Mouse (Mus musculus) hindbrain, embryonic 14.5 days (tissue): ENCODE data around the gene Ttc7b. TPM values are rescaled to one million over a fixed set of nuclear protein-coding genes. Genes with fewer than 3 reads are reported as not detected.

Experiments used
- ATAC-seq: fragments of 200-750 bp; cut with Nextera tagmentation; 2 replicates; pipeline ENCODE4 v1.8.0; 2017; ENCODE audit warnings: moderate number of reproducible peaks, mild to moderate bottlenecking, moderate TSS enrichment, moderate library complexity; ENCODE audit not compliant: low FRiP score
- DNase-seq: peaks from one replicate; pipeline ENCODE4 v3.0.0-alpha.2; 2015; ENCODE audit warnings: low spot score
- H3K27ac ChIP-seq: fragments of 300-500 bp; sonication (generic); 2 replicates; pipeline ENCODE4 v1.5.1; 2014; ENCODE audit warnings: mild to moderate bottlenecking, moderate library complexity
- H3K27me3 ChIP-seq: fragments of 300-500 bp; sonication (generic); 2 replicates; pipeline ENCODE4 v1.6.1; 2014; ENCODE audit warnings: mild to moderate bottlenecking, low read length, mixed read lengths; ENCODE audit not compliant: control insufficient read depth, insufficient read depth
- H3K36me3 ChIP-seq: fragments of 300-500 bp; sonication (generic); replicated peaks from 2 replicates; pipeline ENCODE4 v1.6.1; 2014; ENCODE audit not compliant: control insufficient read depth, insufficient read depth
- H3K4me1 ChIP-seq: fragments of 300-500 bp; sonication (generic); replicated peaks from 2 replicates; pipeline ENCODE4 v1.6.1; 2014; ENCODE audit warnings: antibody characterized with exemption, low read length, mixed read lengths; ENCODE audit not compliant: control insufficient read depth, insufficient read depth
- H3K4me2 ChIP-seq: fragments of 300-500 bp; sonication (generic); replicated peaks from 2 replicates; pipeline ENCODE4 v1.6.1; 2014; ENCODE audit warnings: mild to moderate bottlenecking, moderate library complexity
- H3K4me3 ChIP-seq: fragments of 300-500 bp; sonication (generic); replicated peaks from 2 replicates; pipeline ENCODE4 v1.5.1; 2014; ENCODE audit warnings: mild to moderate bottlenecking, low read length
- H3K9ac ChIP-seq: fragments of 300-500 bp; sonication (generic); 2 replicates; pipeline ENCODE4 v1.6.1; 2014
- H3K9me3 ChIP-seq: fragments of 300-500 bp; sonication (generic); 2 replicates; pipeline ENCODE4 v1.6.1; 2016; ENCODE audit warnings: low read length; ENCODE audit not compliant: control insufficient read depth
- WGBS: fragments of 180-500 bp; shearing (Covaris S2); extraction: QIAGEN DNeasy Blood & Tissue Kit; methylation state at CpG from one replicate; pipeline ENCODE4 v1.1.7; 2014; 5-methylcytosine and 5-hydroxymethylcytosine counted together
- polyA plus RNA-seq: library from polyadenylated mRNA; unstranded; fragments of >200 nt; fragmentation: Nextera tagmentation; extraction: Ambion mirVana; gene quantifications from 2 replicates; pipeline ENCODE4 v1.2.1, GENCODE M21; 2014

Gene Ttc7b
- polyA plus RNA-seq, 1 experiment from 2014 or later: 12.4 TPM

- no peak overlapping the region for H3K4me2 ChIP-seq
- no peak for DNase-seq
- no peaks in the 10 kb centered on the region for H3K9me3 ChIP-seq
- no peak overlapping the region for H3K4me3 ChIP-seq
- H3K27me3 ChIP-seq: no peaks in the 10 kb centered on the region
- H3K9ac ChIP-seq: no peak overlapping the region
- no peak for ATAC-seq
- peaks cover 8% of the 10 kb centered on the region; the same call in 1 of the 2 replicates for H3K36me3 ChIP-seq
- no peak overlapping the region for H3K27ac ChIP-seq
- WGBS: 76% methylated on average over 3 of the region's 3 CpGs
- H3K4me1 ChIP-seq: no peaks in the 10 kb centered on the region
Observed at GRCm38 (mm10) chr12:100439883-100440282, 80.7 kb downstream of the Ttc7b start.

GRCm38 (mm10) chr12:100439145-100439755 is 81.4 kb downstream of the Ttc7b start:
- DNase-seq (no peak), ATAC-seq (no peak)
- Histone ChIP-seq H3K9me3 (no peaks in the 10 kb centered on the region), H3K27me3 (no peaks in the 10 kb centered on the region), H3K4me1 (no peaks in the 10 kb centered on the region), H3K4me3 (no peak overlapping the region), H3K4me2 (no peak overlapping the region), H3K27ac (no peak overlapping the region), H3K36me3 (peaks cover 4% of the 10 kb centered on the region; the same call in 1 of the 2 replicates), H3K9ac (no peak overlapping the region)
- 89% methylated on average over 4 of the region's 4 CpGs for WGBS

GRCm38 (mm10) chr12:100438509-100438908 is 82.1 kb downstream of the Ttc7b start:
- 69% methylated on average over 7 of the region's 7 CpGs for WGBS
- no peak overlapping the region for H3K9ac ChIP-seq
- H3K27ac ChIP-seq: 0 out of 2 replicates have a peak overlapping the region, but pooled peaks have one; percentile 7

GRCm38 (mm10) chr12:100437862-100438261 is 82.8 kb downstream of the Ttc7b start:
- no peak overlapping the region for H3K9ac ChIP-seq
- H3K4me2 ChIP-seq: no peak overlapping the region
- peaks cover 4% of the 10 kb centered on the region; the same call in 1 of the 2 replicates for H3K36me3 ChIP-seq
- ATAC-seq: no peak
- H3K4me1 ChIP-seq: no peaks in the 10 kb centered on the region
- no peaks in the 10 kb centered on the region for H3K27me3 ChIP-seq
- no peaks in the 10 kb centered on the region for H3K9me3 ChIP-seq
- DNase-seq: no peak
- 91% methylated on average over 5 of the region's 5 CpGs for WGBS
- no peak overlapping the region for H3K4me3 ChIP-seq
- no peak overlapping the region for H3K27ac ChIP-seq

More at GRCm38 (mm10) chr12:100438509-100438908, 82.1 kb downstream of the Ttc7b start:
- no peaks in the 10 kb centered on the region for H3K4me1 ChIP-seq
- peaks cover 4% of the 10 kb centered on the region; the same call in 1 of the 2 replicates for H3K36me3 ChIP-seq
- DNase-seq: no peak
- ATAC-seq: no peak
- no peaks in the 10 kb centered on the region for H3K27me3 ChIP-seq
- H3K4me3 ChIP-seq: no peak overlapping the region
- H3K4me2 ChIP-seq: no peak overlapping the region
- H3K9me3 ChIP-seq: no peaks in the 10 kb centered on the region

GRCm38 (mm10) chr12:100435763-100436162 is 84.9 kb downstream of the Ttc7b start:
- DNase-seq (no peak), ATAC-seq (no peak)
- H3K4me3 ChIP-seq: no peak overlapping the region
- no peaks in the 10 kb centered on the region for H3K27me3 ChIP-seq
- H3K27ac ChIP-seq: no peak overlapping the region
- H3K36me3 ChIP-seq: no peaks in the 10 kb centered on the region
- no peaks in the 10 kb centered on the region for H3K9me3 ChIP-seq
- no peaks in the 10 kb centered on the region for H3K4me1 ChIP-seq
- H3K4me2 ChIP-seq: no peak overlapping the region
- WGBS: 89% methylated on average over 1 of the region's 1 CpGs
- no peak overlapping the region for H3K9ac ChIP-seq

GRCm38 (mm10) chr12:100431830-100432229 is 88.8 kb downstream of the Ttc7b start:
- 90% methylated on average over 6 of the region's 6 CpGs for WGBS
- H3K4me1 ChIP-seq: no peaks in the 10 kb centered on the region
- no peak for DNase-seq
- ATAC-seq: no peak
- no peak overlapping the region for H3K9ac ChIP-seq
- no peak overlapping the region for H3K4me2 ChIP-seq
- no peaks in the 10 kb centered on the region for H3K36me3 ChIP-seq
- no peak overlapping the region for H3K27ac ChIP-seq
- no peaks in the 10 kb centered on the region for H3K27me3 ChIP-seq
- no peaks in the 10 kb centered on the region for H3K9me3 ChIP-seq
- no peak overlapping the region for H3K4me3 ChIP-seq

- no peak overlapping the region for H3K9ac ChIP-seq
Observed at GRCm38 (mm10) chr12:100429414-100430114, 91.1 kb downstream of the Ttc7b start.

GRCm38 (mm10) chr12:100428183-100428582 is 92.4 kb downstream of the Ttc7b start:
- no peaks in the 10 kb centered on the region for H3K4me1 ChIP-seq
- H3K9me3 ChIP-seq: no peaks in the 10 kb centered on the region
- no peak overlapping the region for H3K4me3 ChIP-seq
- WGBS: 91% methylated on average over 4 of the region's 4 CpGs
- ATAC-seq: no peak
- no peak overlapping the region for H3K27ac ChIP-seq
- no peaks in the 10 kb centered on the region for H3K27me3 ChIP-seq
- H3K4me2 ChIP-seq: no peak overlapping the region
- no peak overlapping the region for H3K9ac ChIP-seq
- no peaks in the 10 kb centered on the region for H3K36me3 ChIP-seq
- DNase-seq: no peak

More at GRCm38 (mm10) chr12:100429414-100430114, 91.1 kb downstream of the Ttc7b start:
- Histone ChIP-seq H3K9me3 (no peaks in the 10 kb centered on the region), H3K36me3 (no peaks in the 10 kb centered on the region), H3K4me3 (no peak overlapping the region), H3K4me1 (no peaks in the 10 kb centered on the region), H3K27me3 (no peaks in the 10 kb centered on the region), H3K27ac (no peak overlapping the region), H3K4me2 (no peak overlapping the region)
- 94% methylated on average over 6 of the region's 6 CpGs for WGBS
- ATAC-seq: no peak
- DNase-seq: no peak

GRCm38 (mm10) chr12:100426212-100426611 is 94.4 kb downstream of the Ttc7b start:
- Histone ChIP-seq H3K27ac (no peak overlapping the region), H3K9ac (no peak overlapping the region), H3K4me1 (no peaks in the 10 kb centered on the region), H3K9me3 (no peaks in the 10 kb centered on the region), H3K36me3 (no peaks in the 10 kb centered on the region), H3K4me3 (no peak overlapping the region), H3K4me2 (no peak overlapping the region), H3K27me3 (no peaks in the 10 kb centered on the region)
- ATAC-seq (no peak), DNase-seq (no peak)
- 77% methylated on average over 4 of the region's 4 CpGs for WGBS
